Mouse (Mus musculus) testis, adult 2 months (tissue): ENCODE measurements around the gene Ccdc184. TPM values are rescaled to one million over a fixed set of nuclear protein-coding genes. Genes with fewer than 3 reads are reported as not detected.

Experiments used
- H3K27ac ChIP-seq: fragments of 200-500 bp; 2 replicates; pipeline ENCODE4 v1.5.1; 2012; ENCODE audit warnings: low read depth, low read length; ENCODE audit not compliant: control insufficient read depth, insufficient read depth
- H3K27me3 ChIP-seq: fragments of 200-500 bp; 2 replicates; pipeline ENCODE4 v1.6.1; 2012; ENCODE audit warnings: mild to moderate bottlenecking, low read length, moderate library complexity; ENCODE audit not compliant: control insufficient read depth, insufficient read depth
- H3K36me3 ChIP-seq: fragments of 200-500 bp; 2 replicates; pipeline ENCODE4 v1.6.1; 2012; ENCODE audit warnings: mild to moderate bottlenecking, low read length; ENCODE audit not compliant: control insufficient read depth, insufficient read depth
- H3K4me1 ChIP-seq: fragments of 200-500 bp; 2 replicates; pipeline ENCODE4 v1.6.1; 2012; ENCODE audit warnings: low read length; ENCODE audit not compliant: control insufficient read depth, insufficient read depth
- H3K4me3 ChIP-seq: fragments of 200-500 bp; 2 replicates; pipeline ENCODE4 v1.5.1; 2012; ENCODE audit warnings: low read depth, mild to moderate bottlenecking, low read length, moderate library complexity, mixed read lengths; ENCODE audit not compliant: control insufficient read depth
- CTCF ChIP-seq: fragments of 200-500 bp; IDR thresholded peaks from 2 replicates; pipeline ENCODE4 v1.5.1; 2012; ENCODE audit warnings: low read depth, mild to moderate bottlenecking, inconsistent platforms, low read length, moderate library complexity; ENCODE audit not compliant: control insufficient read depth, insufficient read depth, insufficient replicate concordance
- POLR2A ChIP-seq: fragments of 200-500 bp; IDR thresholded peaks from 2 replicates; pipeline ENCODE4 v1.6.1; 2012; ENCODE audit warnings: low read depth, mild to moderate bottlenecking, inconsistent platforms, low read length, moderate library complexity; ENCODE audit not compliant: control insufficient read depth
- polyA plus RNA-seq: library from polyadenylated mRNA; depleted of rRNA; stranded (reverse); fragments of >200 nt; gene quantifications from 2 replicates; pipeline ENCODE4 v1.2.3, GENCODE M21; 2012; rRNA removed

Gene Ccdc184
- polyA plus RNA-seq, 1 experiment = 28.1 TPM

DNA sequence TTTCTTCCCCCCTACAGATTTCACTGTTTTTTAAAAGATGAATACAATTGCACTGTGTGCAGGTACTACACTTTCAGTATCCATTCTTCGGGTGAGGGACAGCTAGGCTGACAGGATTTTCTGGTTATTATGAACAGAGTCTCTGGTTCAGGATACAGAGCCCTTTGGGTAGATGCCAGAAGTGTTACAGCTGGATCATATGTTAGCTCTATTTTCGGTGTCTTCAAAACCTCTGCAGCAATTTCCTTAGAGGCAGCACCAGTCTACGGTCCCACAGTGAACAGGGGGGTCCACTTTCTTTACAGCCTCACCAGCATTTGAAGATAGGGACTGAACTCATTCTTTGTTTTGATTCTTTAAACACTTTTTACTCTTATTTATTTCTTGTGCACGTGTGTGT is 17.5 kb downstream of the Ccdc184 start:
- TF ChIP-seq CTCF = no peak
- TF ChIP-seq POLR2A = no peak
- no peaks in the 10 kb centered on the region; the same call in 1 of the 2 replicates for H3K27me3 ChIP-seq
- peaks cover 15% of the 10 kb centered on the region for H3K4me1 ChIP-seq
- no peaks in the 10 kb centered on the region for H3K36me3 ChIP-seq
- no peak overlapping the region for H3K27ac ChIP-seq
- H3K4me3 ChIP-seq = no peak overlapping the region

DNA sequence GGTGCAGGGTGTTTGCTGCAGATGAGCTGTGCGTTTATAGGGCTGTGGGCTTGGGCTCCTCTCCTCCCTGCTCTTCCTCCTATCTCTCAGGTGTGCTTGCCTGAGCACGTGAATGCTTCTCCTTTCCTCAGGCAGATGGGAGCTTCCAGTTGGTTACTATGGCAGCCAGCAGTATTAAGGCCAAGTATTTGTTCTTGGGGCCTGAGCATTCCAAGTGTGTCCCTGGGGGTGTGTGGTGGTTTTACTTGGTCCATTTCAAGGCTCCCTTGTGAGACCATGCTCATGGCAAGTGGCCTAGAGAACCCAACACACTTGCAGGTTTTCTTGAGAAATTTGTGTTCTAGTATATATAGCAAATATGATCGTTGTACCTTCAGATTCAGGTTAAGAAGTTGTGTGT is 28.5 kb downstream of the Ccdc184 start, which contains the start of gene Olfr288:
Gene Olfr288 (minus strand): TSS at position 101 of the 400 bp plus-strand sequence.
- H3K4me1 ChIP-seq = no peaks in the 10 kb centered on the region
- H3K27me3 ChIP-seq = no peaks in the 10 kb centered on the region
- H3K36me3 ChIP-seq = no peaks in the 10 kb centered on the region
- H3K4me3 ChIP-seq = no peak within 1 kb of the TSS
- H3K27ac ChIP-seq = no peak within 1 kb of the TSS
- TF ChIP-seq POLR2A (no peak), CTCF (no peak)

DNA sequence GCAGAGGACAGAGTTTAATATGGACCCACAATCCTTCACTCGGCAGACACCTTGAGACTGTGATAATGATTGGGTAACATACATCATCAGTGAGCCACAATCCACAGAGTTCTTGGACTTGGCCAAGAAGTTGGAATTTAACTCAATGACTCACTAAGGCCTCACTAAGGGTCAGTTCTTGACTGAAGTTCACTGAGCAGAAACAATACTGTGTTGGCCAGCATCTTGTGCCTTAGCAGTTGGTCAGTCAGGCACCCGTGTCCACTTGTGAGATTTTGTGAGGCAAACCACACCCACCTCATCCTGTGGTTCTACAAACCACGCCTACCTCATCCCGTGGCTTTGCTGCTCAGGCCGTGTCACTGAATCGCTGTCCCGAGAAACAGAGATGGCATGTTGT is 42.7 kb downstream of the Ccdc184 start:
- TF ChIP-seq POLR2A (no peak), CTCF (no peak)
- H3K4me1 ChIP-seq = no peaks in the 10 kb centered on the region
- H3K36me3 ChIP-seq = no peaks in the 10 kb centered on the region
- H3K27me3 ChIP-seq = no peaks in the 10 kb centered on the region
- H3K4me3 ChIP-seq = no peak overlapping the region
- H3K27ac ChIP-seq = no peak overlapping the region

DNA sequence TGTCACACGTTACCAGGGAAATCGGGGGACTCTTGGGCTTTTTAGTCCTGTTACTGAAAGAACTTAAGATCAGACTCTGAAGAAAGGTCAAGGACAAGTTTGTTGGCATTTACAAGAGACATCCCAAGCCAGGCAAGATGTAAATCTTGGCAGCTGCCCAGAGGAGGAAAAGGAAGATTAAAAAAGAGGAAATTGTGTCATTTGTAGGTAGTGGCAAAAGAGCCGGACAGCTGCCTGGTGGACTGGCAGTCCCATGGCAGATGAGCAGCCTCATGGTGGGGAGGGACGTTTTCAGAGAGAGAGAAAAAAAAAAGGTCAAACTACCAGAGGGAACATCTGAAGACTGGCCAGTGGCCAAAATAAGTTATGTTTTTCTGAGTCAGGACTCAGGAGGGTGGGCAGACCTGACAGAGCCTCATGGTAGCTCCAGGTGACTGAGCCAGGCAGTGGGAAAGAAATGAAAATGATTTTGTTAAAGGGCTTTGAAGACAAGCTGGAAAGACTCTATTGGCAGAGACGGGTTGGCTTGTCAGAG is 46.4 kb downstream of the Ccdc184 start:
- TF ChIP-seq POLR2A (no peak), CTCF (no peak)
- no peaks in the 10 kb centered on the region for H3K27me3 ChIP-seq
- no peak overlapping the region for H3K4me3 ChIP-seq
- no peak overlapping the region for H3K27ac ChIP-seq
- H3K4me1 ChIP-seq = no peaks in the 10 kb centered on the region
- no peaks in the 10 kb centered on the region for H3K36me3 ChIP-seq

DNA sequence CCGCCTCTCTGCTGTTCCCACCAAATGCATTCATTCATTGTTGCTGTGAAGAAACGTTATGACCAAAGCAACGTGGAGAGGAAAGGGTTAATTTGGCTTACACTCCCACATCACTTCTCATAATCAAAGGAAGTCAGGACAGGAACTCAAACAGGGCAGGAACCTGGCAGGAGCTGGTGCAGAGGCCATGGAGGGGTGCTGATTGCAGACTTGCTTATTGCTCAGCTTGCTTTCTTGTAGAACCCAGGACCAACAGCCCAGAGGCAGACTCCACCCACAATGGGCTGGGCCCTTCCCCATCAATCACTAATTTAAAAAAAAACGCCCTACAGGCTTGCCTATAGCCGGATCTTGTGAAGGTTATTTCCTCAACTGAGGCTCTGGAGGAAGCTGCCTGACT is 47.2 kb downstream of the Ccdc184 start:
- H3K27me3 ChIP-seq = no peaks in the 10 kb centered on the region
- no peak for TF ChIP-seq POLR2A
- no peak for TF ChIP-seq CTCF

More for the DNA sequence above, 47.2 kb downstream of the Ccdc184 start:
- Histone ChIP-seq H3K36me3 (no peaks in the 10 kb centered on the region), H3K4me1 (no peaks in the 10 kb centered on the region), H3K4me3 (no peak overlapping the region), H3K27ac (no peak overlapping the region)

Other genes with a start within 250 kb of the Ccdc184 start
- gene Tmem106c, start 203.0 kb upstream of the Ccdc184 start, polyA plus RNA-seq = 55.7 and 58.7 TPM in 2 replicates
- 13.5 and 14.6 TPM in 2 replicates for gene Col2a1, start 162.5 kb upstream of the Ccdc184 start, polyA plus RNA-seq
- gene Pfkm, start 74.6 kb upstream of the Ccdc184 start, polyA plus RNA-seq = 117 and 124 TPM in 2 replicates
- 24.8 and 27.3 TPM in 2 replicates for gene Senp1, start 73.4 kb upstream of the Ccdc184 start, polyA plus RNA-seq
- 131 and 132 TPM in 2 replicates for gene Asb8, start 1.5 kb upstream of the Ccdc184 start, polyA plus RNA-seq
- not detected in 2 replicates for gene Olfr288, start 28.4 kb downstream of the Ccdc184 start, polyA plus RNA-seq
- not detected in 2 replicates for gene Gm44579, start 53.8 kb downstream of the Ccdc184 start, polyA plus RNA-seq
- not detected in 2 replicates for gene Olfr287, start 53.9 kb downstream of the Ccdc184 start, polyA plus RNA-seq
- not detected in 2 replicates for gene Olfr286, start 67.3 kb downstream of the Ccdc184 start, polyA plus RNA-seq
- gene H1fnt, start 90.1 kb downstream of the Ccdc184 start, polyA plus RNA-seq = 627 and 718 TPM in 2 replicates
- 0.65 and 0.81 TPM in 2 replicates for gene Zfp641, start 129.0 kb downstream of the Ccdc184 start, polyA plus RNA-seq
- not detected in 2 replicates for gene Olfr285, start 150.2 kb downstream of the Ccdc184 start, polyA plus RNA-seq
- not detected in 2 replicates for gene Olfr284, start 173.8 kb downstream of the Ccdc184 start, polyA plus RNA-seq
- not detected in 2 replicates for gene Olfr283, start 213.8 kb downstream of the Ccdc184 start, polyA plus RNA-seq